Mouse (Mus musculus) embryonic facial prominence, embryonic 10.5 days (tissue): ENCODE data around the gene Gm30191. TPM values are rescaled to one million over a fixed set of nuclear protein-coding genes. Genes with fewer than 3 reads are reported as not detected.
A peak's percentile ranks its signal among the peaks of the same experiment; 100 is the strongest.

Experiments
- DNase-seq: peaks from one replicate; pipeline ENCODE4 v3.0.0-alpha.2; 2017; ENCODE audit warnings: low spot score
- H3K27ac ChIP-seq: fragments of 300-500 bp; sonication (generic); replicated peaks from 2 replicates; pipeline ENCODE4 v1.5.1; 2016; ENCODE audit warnings: mild to moderate bottlenecking
- H3K27me3 ChIP-seq: fragments of 300-500 bp; sonication (generic); replicated peaks from 2 replicates; pipeline ENCODE4 v1.6.1; 2016; ENCODE audit warnings: low read depth, mild to moderate bottlenecking; ENCODE audit not compliant: poor library complexity, severe bottlenecking
- H3K36me3 ChIP-seq: fragments of 300-500 bp; sonication (generic); replicated peaks from 2 replicates; pipeline ENCODE4 v1.6.1; 2016; ENCODE audit warnings: mild to moderate bottlenecking, moderate library complexity
- H3K4me1 ChIP-seq: fragments of 300-500 bp; sonication (generic); 2 replicates; pipeline ENCODE4 v1.6.1; 2016
- H3K4me3 ChIP-seq: fragments of 300-500 bp; sonication (generic); 2 replicates; pipeline ENCODE4 v1.5.1; 2016; ENCODE audit warnings: mild to moderate bottlenecking, moderate library complexity
- H3K9me3 ChIP-seq: fragments of 300-500 bp; sonication (generic); 2 replicates; pipeline ENCODE4 v1.6.1; 2016; ENCODE audit warnings: mild to moderate bottlenecking
- WGBS: fragments of 180-500 bp; shearing (Covaris S2); methylation state at CpG from one replicate; pipeline ENCODE4 v1.1.7; 2016; 5-methylcytosine and 5-hydroxymethylcytosine counted together
- polyA plus RNA-seq: library from polyadenylated mRNA; unstranded; fragments of >200 nt; fragmentation: Nextera tagmentation; extraction: Ambion mirVana; gene quantifications from 2 replicates; pipeline ENCODE4 v1.2.1, GENCODE M21; 2016

Gm30191 gene
- polyA plus RNA-seq = not detected in 2 replicates

GRCm38 (mm10) chr4:134246719-134247258 lies at the start of gene Gm30191:
Gene Gm30191 (plus strand): TSS chr4:134246935.
- Histone ChIP-seq H3K4me1 (peaks cover 66% of the 10 kb centered on the region), H3K36me3 (peaks cover 15% of the 10 kb centered on the region), H3K27ac (peak within 1 kb of the TSS; percentile 79), H3K9me3 (no peaks in the 10 kb centered on the region), H3K4me3 (peak within 1 kb of the TSS; percentile 76), H3K27me3 (peaks cover 58% of the 10 kb centered on the region)
- 77% methylated on average over 7 of the region's 7 CpGs for WGBS
- DNase-seq = no peak

GRCm38 (mm10) chr4:134199371-134199770 lies 47.4 kb upstream of the Gm30191 start:
- H3K4me1 ChIP-seq = 0 out of 2 replicates have a peak, but pooled peaks cover 3% of the 10 kb centered on the region
- no peak for DNase-seq
- no peak overlapping the region for H3K4me3 ChIP-seq
- H3K27ac ChIP-seq = no peak overlapping the region
- 77% methylated on average over 2 of the region's 2 CpGs for WGBS
- H3K36me3 ChIP-seq = no peaks in the 10 kb centered on the region
- no peaks in the 10 kb centered on the region for H3K9me3 ChIP-seq
- no peaks in the 10 kb centered on the region for H3K27me3 ChIP-seq

GRCm38 (mm10) chr4:134202904-134203303 lies 43.8 kb upstream of the Gm30191 start, which contains the start of gene Gm7534:
Gene Gm7534 (minus strand): TSS chr4:134203004.
- no peak for DNase-seq
- no peaks in the 10 kb centered on the region for H3K36me3 ChIP-seq
- H3K27me3 ChIP-seq = no peaks in the 10 kb centered on the region
- WGBS = 91% methylated on average over 4 of the region's 4 CpGs
- no peaks in the 10 kb centered on the region for H3K9me3 ChIP-seq
- no peak within 1 kb of the TSS for H3K4me3 ChIP-seq
- peaks cover 11% of the 10 kb centered on the region for H3K4me1 ChIP-seq
- H3K27ac ChIP-seq = no peak within 1 kb of the TSS

- DNase-seq = no peak
- Histone ChIP-seq H3K9me3 (no peaks in the 10 kb centered on the region), H3K4me1 (peaks cover 11% of the 10 kb centered on the region), H3K4me3 (no peak overlapping the region), H3K36me3 (no peaks in the 10 kb centered on the region), H3K27ac (no peak overlapping the region), H3K27me3 (no peaks in the 10 kb centered on the region)
- 76% methylated on average over 17 of the region's 17 CpGs for WGBS
These were observed 43.3 kb upstream of the Gm30191 start for GRCm38 (mm10) chr4:134203340-134203896.

- DNase-seq = no peak
- Histone ChIP-seq H3K27ac (no peak overlapping the region), H3K4me3 (no peak overlapping the region), H3K4me1 (peaks cover 15% of the 10 kb centered on the region), H3K9me3 (no peaks in the 10 kb centered on the region), H3K36me3 (no peaks in the 10 kb centered on the region), H3K27me3 (0 out of 2 replicates have a peak, but pooled peaks cover 5% of the 10 kb centered on the region)
- 50% methylated on average over 6 of the region's 6 CpGs for WGBS
These were observed 40.2 kb upstream of the Gm30191 start for GRCm38 (mm10) chr4:134206488-134207053.

- Histone ChIP-seq H3K36me3 (no peaks in the 10 kb centered on the region), H3K27ac (no peak overlapping the region), H3K9me3 (no peaks in the 10 kb centered on the region), H3K4me1 (peaks cover 6% of the 10 kb centered on the region), H3K27me3 (no peaks in the 10 kb centered on the region), H3K4me3 (no peak overlapping the region)
- DNase-seq = no peak
- 71% methylated on average over 11 of the region's 11 CpGs for WGBS
These were observed 23.7 kb upstream of the Gm30191 start for GRCm38 (mm10) chr4:134222793-134223600.

- DNase-seq = no peak
- no peak within 1 kb of the TSS for H3K27ac ChIP-seq
- H3K9me3 ChIP-seq = no peaks in the 10 kb centered on the region
- H3K4me1 ChIP-seq = peaks cover 23% of the 10 kb centered on the region
- no peaks in the 10 kb centered on the region for H3K27me3 ChIP-seq
- 70% methylated on average over 8 of the region's 8 CpGs for WGBS
- no peaks in the 10 kb centered on the region for H3K36me3 ChIP-seq
- H3K4me3 ChIP-seq = no peak within 1 kb of the TSS
These were observed 19.5 kb upstream of the Gm30191 start, which contains the start of gene Catsper4 for GRCm38 (mm10) chr4:134227194-134227593. Gene Catsper4 (minus strand): TSS chr4:134227383.

- Histone ChIP-seq H3K4me1 (peaks cover 21% of the 10 kb centered on the region), H3K36me3 (no peaks in the 10 kb centered on the region), H3K27ac (no peak overlapping the region), H3K27me3 (0 out of 2 replicates have a peak, but pooled peaks cover 2% of the 10 kb centered on the region), H3K4me3 (no peak overlapping the region), H3K9me3 (no peaks in the 10 kb centered on the region)
- WGBS = 43% methylated on average over 8 of the region's 8 CpGs
- no peak for DNase-seq
These were observed 16.3 kb upstream of the Gm30191 start for GRCm38 (mm10) chr4:134230431-134230830.

- no peak overlapping the region for H3K4me3 ChIP-seq
- H3K27ac ChIP-seq = no peak overlapping the region
- no peak for DNase-seq
- H3K36me3 ChIP-seq = no peaks in the 10 kb centered on the region
- H3K9me3 ChIP-seq = no peaks in the 10 kb centered on the region
- peaks cover 36% of the 10 kb centered on the region for H3K27me3 ChIP-seq
- H3K4me1 ChIP-seq = peaks cover 22% of the 10 kb centered on the region
- WGBS = 82% methylated on average over 5 of the region's 5 CpGs
These were observed 11.9 kb upstream of the Gm30191 start for GRCm38 (mm10) chr4:134234876-134235275.

GRCm38 (mm10) chr4:134237582-134238278 lies 9.0 kb upstream of the Gm30191 start:
- 20% methylated on average over 19 of the region's 19 CpGs for WGBS
- Histone ChIP-seq H3K27me3 (peaks cover 36% of the 10 kb centered on the region), H3K9me3 (no peaks in the 10 kb centered on the region), H3K4me3 (peak overlapping the region; percentile 49), H3K36me3 (0 out of 2 replicates have a peak, but pooled peaks cover 2% of the 10 kb centered on the region), H3K4me1 (peaks cover 14% of the 10 kb centered on the region), H3K27ac (no peak overlapping the region)
- no peak for DNase-seq

GRCm38 (mm10) chr4:134238279-134238651 lies 8.5 kb upstream of the Gm30191 start, which contains the start of gene Cnksr1:
Gene Cnksr1 (minus strand): TSS chr4:134238399.
- Histone ChIP-seq H3K4me1 (peaks cover 14% of the 10 kb centered on the region), H3K9me3 (no peaks in the 10 kb centered on the region), H3K4me3 (peak within 1 kb of the TSS; percentile 49), H3K27ac (no peak within 1 kb of the TSS), H3K36me3 (peaks cover 7% of the 10 kb centered on the region), H3K27me3 (peaks cover 36% of the 10 kb centered on the region)
- peak; percentile 63 for DNase-seq
- WGBS = 4% methylated on average over 18 of the region's 18 CpGs

GRCm38 (mm10) chr4:134238686-134239085 lies 8.0 kb upstream of the Gm30191 start:
- peaks cover 11% of the 10 kb centered on the region for H3K36me3 ChIP-seq
- H3K9me3 ChIP-seq = no peaks in the 10 kb centered on the region
- H3K27ac ChIP-seq = no peak overlapping the region
- H3K27me3 ChIP-seq = peaks cover 36% of the 10 kb centered on the region
- peaks cover 18% of the 10 kb centered on the region for H3K4me1 ChIP-seq
- no peak for DNase-seq
- H3K4me3 ChIP-seq = peak overlapping the region; percentile 49
- WGBS = 14% methylated on average over 10 of the region's 10 CpGs
